Mouse (Mus musculus) v-Abl transformed pro-B cells (cell line): ENCODE data around the gene Hsp90aa1.

Source experiments
- in situ Hi-C, 2 experiments: fragments of 400-800 bp; cut with MboI; formaldehyde crosslinking; loops; one replicate each; pipeline ENCODE4 v1.15.1; 2025; ENCODE audit not compliant: unreplicated experiment in 2 of 2

Gene Hsp90aa1

DNA sequence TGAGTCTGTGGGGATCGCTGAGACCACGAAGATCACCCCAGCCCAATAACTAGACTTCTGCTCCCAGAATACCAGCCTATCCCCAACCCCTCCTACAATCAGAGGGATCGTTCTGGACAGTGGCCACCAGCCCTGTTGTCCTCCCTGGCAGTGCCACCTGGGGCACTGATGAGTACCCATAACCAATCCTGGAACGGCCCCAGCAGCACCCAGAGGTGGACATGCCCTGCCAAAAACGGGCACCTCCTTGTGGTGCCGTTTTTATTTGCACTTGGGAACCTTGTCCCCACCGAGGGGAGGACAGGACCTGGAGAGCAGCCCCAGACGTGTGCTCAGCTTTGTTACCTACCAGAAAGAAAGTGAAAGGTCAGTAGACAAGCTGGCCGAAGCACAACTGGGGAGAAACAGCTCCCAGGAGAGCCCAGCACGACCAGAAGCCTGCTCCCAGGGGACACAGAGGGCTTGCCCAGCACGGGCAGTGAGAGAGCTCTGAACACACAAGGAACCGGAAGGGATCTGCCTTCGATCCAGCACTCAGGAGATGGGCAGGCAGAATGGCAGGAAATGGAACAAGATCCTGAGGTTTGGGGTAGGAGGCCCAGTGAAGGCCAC lies 35.0 kb downstream of the Hsp90aa1 start:
- in situ Hi-C loops: no loop called here

DNA sequence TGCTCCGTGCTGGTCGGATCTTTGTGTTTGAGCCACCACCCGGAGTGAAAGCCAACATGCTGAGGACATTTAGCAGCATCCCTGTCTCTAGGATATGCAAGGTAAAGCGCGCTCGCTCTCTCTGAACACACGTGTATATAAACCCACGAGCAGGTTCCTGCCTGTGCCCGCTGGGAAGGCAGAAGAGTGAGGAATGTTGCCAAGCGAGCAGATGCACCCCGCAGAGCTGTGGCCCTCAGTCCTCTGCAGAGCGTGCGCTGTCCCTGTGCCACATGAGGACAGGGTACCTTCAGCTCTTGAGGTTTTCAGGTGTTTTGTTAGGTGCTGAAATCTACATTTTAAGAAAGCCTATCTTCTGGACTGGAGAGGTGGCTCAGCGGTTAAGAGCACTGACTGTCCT lies 40.8 kb downstream of the Hsp90aa1 start:
- in situ Hi-C loops: no loop called here

DNA sequence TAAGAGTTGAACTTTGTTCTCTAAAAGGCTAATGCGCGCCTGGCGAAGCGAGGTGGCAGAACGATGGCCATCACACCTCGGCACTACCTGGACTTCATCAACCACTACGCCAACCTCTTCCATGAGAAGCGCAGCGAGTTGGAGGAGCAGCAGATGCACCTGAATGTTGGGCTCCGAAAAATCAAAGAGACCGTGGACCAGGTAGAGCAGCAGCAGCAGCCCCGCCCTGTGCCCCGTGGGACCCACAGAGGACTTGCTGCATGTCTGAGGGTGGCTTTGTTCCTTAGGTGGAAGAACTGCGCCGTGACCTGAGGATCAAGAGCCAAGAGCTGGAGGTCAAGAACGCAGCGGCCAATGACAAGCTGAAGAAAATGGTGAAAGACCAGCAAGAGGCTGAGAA lies 51.1 kb downstream of the Hsp90aa1 start:
- in situ Hi-C loops: loop anchor here in 1 of 2 experiments (5.0 kb wide), 1 partner anchor 34 kb away; no protein-coding TSS in a partner anchor

DNA sequence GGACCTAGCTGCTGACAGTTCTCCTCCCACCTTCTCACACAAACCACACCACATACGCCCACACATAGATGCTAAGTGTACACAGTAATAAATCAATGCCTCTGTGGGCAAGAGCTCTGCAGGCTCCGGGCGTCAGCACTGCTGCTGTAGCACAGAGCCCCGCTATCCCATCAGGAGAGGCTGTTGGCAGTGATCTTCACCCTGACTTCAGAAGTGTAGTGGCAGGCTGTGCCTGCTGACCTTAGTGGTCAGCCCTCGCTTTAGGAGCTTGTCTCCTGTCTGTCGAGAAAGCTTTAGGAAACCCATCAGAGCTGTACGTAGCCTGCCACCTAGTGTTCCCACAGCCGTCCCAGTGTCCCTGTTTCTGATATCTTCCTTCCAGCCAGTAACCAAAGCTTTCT lies 52.3 kb downstream of the Hsp90aa1 start:
- in situ Hi-C loops: loop anchor here in 1 of 2 experiments (5.0 kb wide), 1 partner anchor 33 kb away; no protein-coding TSS in a partner anchor
